Mouse (Mus musculus): ENCODE measurements around the gene Frmd4a. TPM values are rescaled to one million over a fixed set of nuclear protein-coding genes. Genes with fewer than 3 reads are reported as not detected.

Frmd4a gene
- total and polyA plus RNA-seq, 2 experiments from 2014 or later, result 11.9 to 44.1 TPM

DNA sequence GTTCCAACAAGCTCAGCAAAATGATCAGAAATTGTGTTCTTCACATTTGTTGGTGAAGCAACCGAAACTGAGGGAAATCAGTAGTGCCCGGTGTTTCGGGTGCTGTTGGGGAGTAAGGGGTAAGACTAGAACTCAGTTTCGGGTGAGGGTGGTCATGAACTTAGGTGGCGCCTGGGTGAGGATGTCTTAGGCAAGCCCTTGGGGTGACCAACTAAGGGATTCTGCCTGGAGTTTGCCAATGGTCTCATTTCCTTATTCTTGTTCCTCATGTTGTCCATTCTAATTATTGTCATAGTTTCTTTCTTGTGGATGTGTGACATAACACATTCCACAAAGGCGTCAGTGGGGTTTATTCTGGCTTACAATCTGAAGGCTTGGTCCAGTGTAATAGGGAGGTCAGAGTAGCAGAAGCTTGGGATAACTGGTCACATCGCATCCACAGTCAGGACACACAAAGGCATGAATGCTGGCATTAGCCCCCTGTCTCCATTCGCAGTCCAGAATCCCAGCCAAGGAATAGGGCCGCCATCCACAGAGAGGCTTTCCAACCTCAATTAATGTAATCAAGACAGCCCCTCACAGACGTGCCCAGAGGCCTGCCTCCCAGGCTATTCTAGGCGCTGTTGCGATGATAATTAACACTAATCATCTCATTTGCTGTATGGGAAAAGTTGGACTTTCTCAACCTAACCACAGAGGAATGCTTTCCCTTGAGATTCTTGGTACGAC lies 490.5 kb downstream of the Frmd4a start:
- no peak for TF ChIP-seq CTCF (IDR thresholded peaks at IDR 0.05; ENCODE audit: low read depth)
- TF ChIP-seq EP300 (IDR thresholded peaks at IDR 0.05; ENCODE audit: low read depth), result no peak
- Histone ChIP-seq H3K4me3 (ENCODE audit: low read depth, low read length) (no peak overlapping the region), H3K27ac (ENCODE audit: low read depth) (no peak overlapping the region), H3K27me3 (ENCODE audit: control insufficient read depth, insufficient read depth, low read length) (no peaks in the 10 kb centered on the region), H3K9me3 (replicated peaks; ENCODE audit: control insufficient read depth, low read length) (no peaks in the 10 kb centered on the region), H3K9ac (replicated peaks; ENCODE audit: low read depth, low read length) (no peak overlapping the region), H3K4me2 (ENCODE audit: low read depth, low read length) (no peak overlapping the region), H3K4me1 (ENCODE audit: control insufficient read depth, insufficient read depth) (peaks cover 4% of the 10 kb centered on the region; the same call in 1 of the 2 replicates), H3K36me3 (replicated peaks; ENCODE audit: control insufficient read depth, insufficient read depth, low read length) (no peaks in the 10 kb centered on the region)
- WGBS, result 85% methylated on average over 13 of the region's 13 CpGs
- DNase-seq (ENCODE audit: low spot score) (no peak), ATAC-seq (ENCODE audit: insufficient read depth, low read depth) (no peak)

DNA sequence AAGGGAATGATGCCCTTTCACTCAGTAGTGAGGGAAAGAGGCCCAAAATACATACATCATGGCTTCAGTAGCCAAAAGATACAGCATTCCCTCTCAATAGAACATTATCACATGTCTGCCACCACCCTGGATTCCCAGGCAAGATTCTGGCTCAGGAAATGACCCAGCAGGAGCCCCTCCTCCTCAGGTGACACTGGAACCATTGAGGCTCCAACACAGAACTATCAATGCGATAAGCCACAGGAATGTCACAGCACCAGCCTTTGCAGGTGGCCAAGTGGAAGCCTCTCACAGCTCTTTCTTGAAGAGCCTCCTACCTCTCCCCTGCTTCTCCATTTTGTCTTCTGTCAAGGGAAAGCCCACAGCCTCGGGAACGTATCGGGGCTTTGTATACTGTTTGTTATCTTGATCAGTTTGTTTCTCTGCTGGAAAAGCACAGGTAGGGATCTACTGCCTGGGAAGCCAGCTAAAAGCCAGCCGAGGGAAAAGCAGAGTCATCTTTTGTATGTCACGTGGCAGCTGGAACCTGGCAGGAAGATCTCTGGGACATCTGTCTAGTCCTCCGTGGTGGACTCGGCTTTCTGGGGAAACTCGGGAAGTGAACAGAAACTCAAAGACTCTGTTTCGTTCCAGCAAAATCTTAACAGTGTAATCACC lies 491.6 kb downstream of the Frmd4a start:
- Histone ChIP-seq H3K4me1 (ENCODE audit: control insufficient read depth, insufficient read depth) (0 out of 2 replicates have a peak, but pooled peaks cover 4% of the 10 kb centered on the region), H3K4me3 (ENCODE audit: low read depth, low read length) (no peak overlapping the region), H3K36me3 (replicated peaks; ENCODE audit: control insufficient read depth, insufficient read depth, low read length) (no peaks in the 10 kb centered on the region), H3K9ac (replicated peaks; ENCODE audit: low read depth, low read length) (no peak overlapping the region), H3K4me2 (ENCODE audit: low read depth, low read length) (no peak overlapping the region), H3K27me3 (ENCODE audit: control insufficient read depth, insufficient read depth, low read length) (no peaks in the 10 kb centered on the region), H3K9me3 (replicated peaks; ENCODE audit: control insufficient read depth, low read length) (no peaks in the 10 kb centered on the region), H3K27ac (ENCODE audit: low read depth) (no peak overlapping the region)
- WGBS, result 64% methylated on average over 10 of the region's 10 CpGs
- ATAC-seq (ENCODE audit: insufficient read depth, low read depth) (no peak), DNase-seq (ENCODE audit: low spot score) (no peak)
- TF ChIP-seq EP300 (IDR thresholded peaks at IDR 0.05; ENCODE audit: low read depth) (no peak), CTCF (IDR thresholded peaks at IDR 0.05; ENCODE audit: low read depth) (no peak)

- 67% methylated on average over 5 of the region's 5 CpGs for WGBS
- peak overlapping the region; percentile 27; the same call in 1 of the 2 replicates for H3K27ac ChIP-seq (ENCODE audit: low read depth)
These were observed 492.2 kb downstream of the Frmd4a start for GRCm38 (mm10) chr2:4509739-4510138.

GRCm38 (mm10) chr2:4510208-4511079 lies 492.9 kb downstream of the Frmd4a start:
- Histone ChIP-seq H3K27me3 (ENCODE audit: control insufficient read depth, insufficient read depth, low read length) (no peaks in the 10 kb centered on the region), H3K4me2 (ENCODE audit: low read depth, low read length) (no peak overlapping the region), H3K9me3 (replicated peaks; ENCODE audit: control insufficient read depth, low read length) (no peaks in the 10 kb centered on the region), H3K27ac (ENCODE audit: low read depth) (0 out of 2 replicates have a peak overlapping the region, but pooled peaks have one; percentile 27), H3K9ac (replicated peaks; ENCODE audit: low read depth, low read length) (no peak overlapping the region), H3K4me3 (ENCODE audit: low read depth, low read length) (no peak overlapping the region), H3K4me1 (ENCODE audit: control insufficient read depth, insufficient read depth) (no peaks in the 10 kb centered on the region), H3K36me3 (replicated peaks; ENCODE audit: control insufficient read depth, insufficient read depth, low read length) (no peaks in the 10 kb centered on the region)
- 72% methylated on average over 11 of the region's 11 CpGs for WGBS
- DNase-seq (ENCODE audit: low spot score) (no peak), ATAC-seq (ENCODE audit: insufficient read depth, low read depth) (no peak)
- TF ChIP-seq EP300 (IDR thresholded peaks at IDR 0.05; ENCODE audit: low read depth) (no peak), CTCF (IDR thresholded peaks at IDR 0.05; ENCODE audit: low read depth) (no peak)

More at GRCm38 (mm10) chr2:4509739-4510138, 492.2 kb downstream of the Frmd4a start:
- Histone ChIP-seq H3K4me1 (ENCODE audit: control insufficient read depth, insufficient read depth) (0 out of 2 replicates have a peak, but pooled peaks cover 2% of the 10 kb centered on the region), H3K9me3 (replicated peaks; ENCODE audit: control insufficient read depth, low read length) (no peaks in the 10 kb centered on the region), H3K27me3 (ENCODE audit: control insufficient read depth, insufficient read depth, low read length) (no peaks in the 10 kb centered on the region), H3K9ac (replicated peaks; ENCODE audit: low read depth, low read length) (no peak overlapping the region), H3K36me3 (replicated peaks; ENCODE audit: control insufficient read depth, insufficient read depth, low read length) (no peaks in the 10 kb centered on the region), H3K4me2 (ENCODE audit: low read depth, low read length) (no peak overlapping the region), H3K4me3 (ENCODE audit: low read depth, low read length) (no peak overlapping the region)
- no peak for ATAC-seq (ENCODE audit: insufficient read depth, low read depth)
- no peak for TF ChIP-seq CTCF (IDR thresholded peaks at IDR 0.05; ENCODE audit: low read depth)
- no peak for TF ChIP-seq EP300 (IDR thresholded peaks at IDR 0.05; ENCODE audit: low read depth)
- DNase-seq (ENCODE audit: low spot score), result no peak

GRCm38 (mm10) chr2:4511080-4511386 lies 493.5 kb downstream of the Frmd4a start:
- Histone ChIP-seq H3K27me3 (ENCODE audit: control insufficient read depth, insufficient read depth, low read length) (no peaks in the 10 kb centered on the region), H3K4me3 (ENCODE audit: low read depth, low read length) (no peak overlapping the region), H3K4me2 (ENCODE audit: low read depth, low read length) (no peak overlapping the region), H3K27ac (ENCODE audit: low read depth) (no peak overlapping the region), H3K9ac (replicated peaks; ENCODE audit: low read depth, low read length) (no peak overlapping the region), H3K9me3 (replicated peaks; ENCODE audit: control insufficient read depth, low read length) (no peaks in the 10 kb centered on the region), H3K36me3 (replicated peaks; ENCODE audit: control insufficient read depth, insufficient read depth, low read length) (no peaks in the 10 kb centered on the region), H3K4me1 (ENCODE audit: control insufficient read depth, insufficient read depth) (peaks cover 2% of the 10 kb centered on the region; the same call in 1 of the 2 replicates)
- ATAC-seq (ENCODE audit: insufficient read depth, low read depth) (no peak), DNase-seq (ENCODE audit: low spot score) (no peak)
- TF ChIP-seq CTCF (IDR thresholded peaks at IDR 0.05; ENCODE audit: low read depth), result no peak
- TF ChIP-seq EP300 (IDR thresholded peaks at IDR 0.05; ENCODE audit: low read depth), result no peak
- 81% methylated on average over 2 of the region's 2 CpGs for WGBS

Data from heart, postnatal 0 days (tissue).